Mouse (Mus musculus) olfactory bulb, adult 2 months (tissue): Measurements from ENCODE around the gene Ndrg3.

ENCODE experiments used
- CTCF ChIP-seq: fragments of 200-500 bp; IDR thresholded peaks from 2 replicates; pipeline ENCODE4 v1.5.1; 2012; ENCODE audit warnings: low read depth, mild to moderate bottlenecking, low read length, moderate library complexity; ENCODE audit not compliant: insufficient read depth
- POLR2A ChIP-seq: fragments of 200-500 bp; IDR thresholded peaks from 2 replicates; pipeline ENCODE4 v1.6.1; 2012; ENCODE audit warnings: mild to moderate bottlenecking, low read depth, low read length, moderate library complexity; ENCODE audit not compliant: insufficient read depth

DNA sequence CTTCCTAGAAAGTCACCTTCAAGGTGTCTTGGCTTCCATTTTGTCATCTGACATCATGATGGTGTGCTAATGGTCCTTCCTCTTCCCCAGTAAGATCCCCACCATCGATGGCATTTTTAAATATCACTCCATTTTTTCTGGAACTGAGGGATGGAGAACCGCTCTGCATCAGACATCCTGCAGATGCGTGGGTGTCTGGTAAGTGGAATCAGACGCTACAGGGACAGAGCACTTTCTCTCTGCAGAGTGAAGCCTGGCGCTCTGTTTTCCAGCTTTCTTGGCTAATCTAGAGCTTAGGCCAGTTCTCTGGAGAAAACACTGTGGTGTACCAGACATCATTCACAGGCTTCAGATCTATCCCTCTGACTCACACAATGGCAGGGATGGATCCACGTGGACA is 64.2 kb downstream of the Ndrg3 start:
- TF ChIP-seq CTCF (no peak), POLR2A (no peak)
